Mouse (Mus musculus) skeletal muscle tissue, adult 2 months (tissue): ENCODE data around the gene Sema4d.

Experiments
- DNase-seq: peaks from one replicate; pipeline ENCODE4 v3.0.0-alpha.2; 2012; ENCODE audit warnings: low read depth, low spot score

The Sema4d gene

DNA sequence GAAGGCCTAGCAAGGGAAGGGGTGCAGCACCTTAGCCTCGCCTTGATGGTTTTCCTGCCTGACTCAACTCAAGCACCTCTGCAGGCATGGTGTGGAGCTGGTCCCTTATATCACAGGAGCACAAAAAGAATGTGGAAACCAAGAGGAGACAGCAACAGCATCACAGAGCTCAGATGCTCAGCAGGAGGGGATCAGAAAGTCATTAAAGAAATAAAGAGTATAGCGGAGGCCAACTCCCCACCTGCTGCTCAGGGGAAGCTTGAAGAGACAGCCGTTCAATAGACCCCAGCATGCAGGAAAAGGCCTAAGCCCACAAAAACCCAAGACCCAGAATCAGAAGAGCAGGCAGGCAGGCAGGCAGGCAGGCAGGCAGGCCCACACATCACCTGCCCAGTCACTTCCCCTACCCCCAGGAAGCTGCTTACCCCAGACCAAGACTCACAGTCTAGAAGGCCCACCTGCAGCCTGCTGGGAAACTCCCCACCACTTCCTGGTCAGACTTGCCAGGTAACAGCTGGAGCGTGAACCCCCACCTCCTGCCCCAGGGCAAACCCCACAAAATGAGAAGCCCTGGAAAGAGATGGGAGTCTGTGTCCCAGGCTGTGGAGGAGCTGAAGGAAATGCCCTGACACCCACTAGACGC is 39.6 kb downstream of the Sema4d start:
- DNase-seq = no peak

DNA sequence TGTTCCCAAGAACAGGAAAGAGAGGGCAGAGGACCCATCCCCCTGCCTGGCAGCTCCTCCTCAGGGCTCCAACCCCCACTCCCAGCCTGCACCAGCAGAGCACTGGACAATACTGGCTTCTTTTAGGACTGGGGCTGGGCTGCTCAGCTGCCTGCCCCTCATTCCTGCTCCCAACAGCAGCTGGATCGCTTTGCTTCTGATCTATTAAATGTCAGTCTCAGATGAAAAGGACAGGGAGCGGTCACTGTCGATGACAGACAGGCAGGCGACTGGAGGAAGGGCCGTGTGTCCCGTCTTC is 40.4 kb downstream of the Sema4d start:
- DNase-seq = no peak

DNA sequence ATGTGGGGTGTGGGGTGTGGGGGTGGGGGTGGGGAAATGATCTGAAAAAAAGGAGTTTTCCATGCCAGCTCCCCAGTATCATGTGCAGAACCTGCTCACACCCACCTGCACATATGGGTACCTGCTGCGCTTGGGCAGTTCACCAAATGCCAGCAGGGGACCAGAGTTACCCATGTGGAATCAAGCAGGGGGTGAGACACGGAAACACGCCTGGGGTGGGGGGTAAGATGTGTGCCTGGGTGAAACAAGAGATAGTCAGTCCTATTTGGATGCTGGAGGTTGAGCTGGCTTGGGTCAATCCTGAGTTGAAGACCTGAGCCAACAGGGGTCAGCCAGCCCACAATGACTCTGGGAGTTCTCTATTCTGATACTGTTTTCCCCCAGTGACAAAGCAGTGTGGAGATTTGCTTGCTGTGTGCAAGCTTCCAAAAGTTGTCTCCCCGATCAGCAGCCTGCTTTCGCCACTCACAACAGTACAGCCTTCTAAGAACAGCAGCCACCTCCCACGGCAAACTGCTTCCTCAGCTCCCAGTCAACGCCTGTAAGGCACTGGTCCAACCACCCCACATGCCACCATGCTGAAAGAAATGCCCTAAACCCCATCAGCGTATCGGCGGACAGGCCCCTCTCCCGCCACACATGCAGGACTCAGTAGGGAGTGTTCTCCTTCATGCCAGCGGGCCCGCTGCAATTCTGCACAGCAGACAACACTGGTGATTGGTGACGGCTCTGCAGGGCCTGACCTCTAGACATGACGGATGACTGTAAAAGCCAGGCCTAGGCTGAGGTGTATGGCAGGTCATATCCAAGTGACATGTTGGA is 41.0 kb downstream of the Sema4d start:
- DNase-seq = no peak

DNA sequence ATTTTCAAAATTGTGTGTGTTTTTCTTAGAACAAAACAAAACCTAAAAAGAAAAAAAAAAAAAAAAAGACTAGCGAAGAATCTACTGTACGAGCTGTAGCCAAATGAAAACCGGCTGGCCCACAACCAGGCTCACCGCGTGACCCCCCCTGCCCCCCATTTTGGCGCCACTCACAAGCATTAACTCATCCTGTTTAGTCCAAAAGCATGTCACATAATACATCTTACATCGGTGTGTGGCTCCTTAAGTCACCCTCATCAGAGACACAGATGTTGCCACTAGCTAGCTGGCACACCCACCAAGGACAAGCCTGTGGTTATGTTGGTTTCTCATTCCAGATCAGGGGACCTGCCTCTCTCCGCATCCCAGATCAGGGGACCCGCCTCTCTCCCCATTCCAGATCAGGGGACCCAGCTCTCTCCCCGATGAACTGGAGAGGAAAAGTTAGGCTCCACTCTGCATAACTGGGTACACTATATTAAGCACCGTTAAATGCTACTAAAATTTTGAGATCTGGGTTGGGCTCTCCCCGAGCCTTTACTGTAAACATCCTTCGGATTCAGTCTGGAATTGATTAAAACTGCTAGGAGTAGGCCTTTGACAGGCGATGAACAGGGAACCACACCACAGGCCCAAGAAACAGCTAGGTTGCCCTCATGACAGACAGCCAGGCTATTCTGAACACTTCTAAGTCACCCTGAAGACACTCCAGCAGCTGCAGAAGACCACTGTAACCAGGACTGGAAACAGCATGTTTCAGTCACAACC is 43.8 kb downstream of the Sema4d start:
- no peak for DNase-seq

DNA sequence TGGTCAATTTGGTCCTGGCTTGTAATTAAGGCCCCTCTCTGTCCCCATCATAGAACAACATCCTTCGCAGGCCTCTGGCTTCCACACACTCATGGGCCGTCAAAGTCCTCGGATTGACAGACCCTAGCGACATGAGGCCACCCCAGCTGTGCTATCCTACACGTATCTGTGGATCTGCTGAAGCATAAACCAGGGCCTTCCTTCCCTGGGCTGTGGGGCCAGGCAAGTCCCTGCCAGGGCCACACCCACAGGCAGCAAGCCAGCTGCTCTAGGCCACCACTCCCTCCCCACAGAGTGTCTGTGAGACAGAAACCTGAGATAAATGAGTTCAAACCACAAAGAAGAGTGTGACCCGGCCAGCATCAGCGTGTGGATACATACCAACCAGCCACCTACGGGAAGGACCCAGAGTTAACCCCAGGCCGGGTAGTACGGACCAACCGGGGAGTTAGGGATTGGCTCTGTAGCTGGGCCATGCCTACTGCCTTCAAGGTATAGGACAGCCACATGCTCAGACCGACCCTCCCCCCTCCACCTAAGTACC is 45.5 kb downstream of the Sema4d start:
- peak; percentile 54 for DNase-seq

DNA sequence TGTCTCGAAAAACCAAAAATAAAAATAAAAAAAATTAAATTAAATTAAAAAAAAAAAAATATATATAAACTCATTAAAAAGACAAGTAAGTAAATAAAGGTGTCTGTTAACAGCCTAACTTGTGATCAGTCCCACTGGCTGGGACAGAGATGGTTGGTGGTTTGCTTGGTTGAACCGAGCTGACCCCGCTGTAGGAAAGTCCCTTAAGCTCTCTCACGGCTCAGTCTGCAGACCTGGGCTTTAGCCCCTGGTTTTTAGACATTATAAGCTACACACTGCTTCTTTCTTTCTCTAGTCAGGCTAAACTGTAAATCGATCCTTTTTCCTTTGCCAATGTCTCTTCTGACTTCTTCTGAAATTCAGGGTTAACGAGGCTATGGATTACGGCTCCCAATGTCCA is 46.5 kb downstream of the Sema4d start:
- DNase-seq = no peak

DNA sequence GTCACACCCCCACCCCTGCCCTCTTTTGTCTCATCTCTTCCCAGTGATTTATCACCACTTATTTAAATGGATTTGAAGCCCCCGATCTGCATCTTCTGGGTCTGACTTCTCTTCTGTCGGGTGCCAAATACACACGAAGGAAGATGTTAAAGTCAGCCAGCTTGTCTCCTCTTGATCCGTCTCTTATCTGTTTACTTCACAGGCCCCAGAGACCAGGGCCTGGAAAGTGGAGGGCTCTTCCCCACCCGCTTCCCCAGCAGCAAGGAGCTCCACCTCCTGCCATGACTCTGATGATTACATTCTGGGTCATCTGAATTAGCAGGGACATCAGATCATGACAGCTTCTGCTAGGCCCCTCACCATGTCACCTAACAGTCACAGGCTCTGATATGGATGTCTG is 47.7 kb downstream of the Sema4d start:
- DNase-seq = no peak

DNA sequence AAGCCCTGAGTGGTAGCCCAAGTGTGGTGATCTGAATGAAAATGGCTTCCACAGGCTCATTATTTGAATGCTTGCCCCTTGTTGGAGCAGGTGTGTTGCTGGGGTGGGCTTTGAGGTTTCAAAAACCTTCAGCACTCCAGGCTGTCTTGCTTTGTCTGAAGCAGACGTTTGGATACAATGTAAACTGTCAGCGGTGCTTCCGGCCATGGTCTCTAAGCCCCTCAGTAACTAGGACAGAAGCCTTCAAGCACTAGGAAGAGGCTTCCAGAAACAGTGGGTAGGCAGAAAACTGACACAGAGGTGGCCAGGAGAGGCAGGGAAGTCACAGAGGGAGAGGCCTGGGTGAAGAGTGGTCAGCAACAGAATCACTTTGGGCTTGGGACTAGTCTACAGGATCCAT is 49.7 kb downstream of the Sema4d start:
- DNase-seq = no peak

DNA sequence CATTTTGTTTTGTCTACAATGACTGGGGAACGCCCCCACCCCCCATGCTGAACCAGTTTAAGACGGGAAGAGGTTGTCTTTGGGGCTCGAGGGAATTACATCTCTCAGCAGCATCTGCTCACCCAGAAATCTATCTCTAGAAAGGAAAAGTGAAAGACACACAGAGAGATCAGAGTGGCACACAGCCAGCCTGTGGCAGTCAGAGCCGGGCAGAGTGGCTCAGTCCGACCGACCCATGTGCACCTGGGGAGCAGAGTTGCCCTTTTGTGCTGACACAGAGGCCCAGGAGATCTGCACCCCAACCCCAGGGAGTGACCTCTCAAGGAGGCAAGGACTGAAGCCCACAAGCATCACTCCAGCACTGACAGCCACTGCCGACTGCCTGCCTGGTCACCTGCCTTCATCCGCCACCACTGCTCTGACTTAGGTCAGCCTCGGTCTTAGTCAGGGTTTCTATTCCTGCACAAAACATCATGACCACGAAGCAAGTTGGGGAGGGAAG is 50.9 kb downstream of the Sema4d start:
- no peak for DNase-seq

DNA sequence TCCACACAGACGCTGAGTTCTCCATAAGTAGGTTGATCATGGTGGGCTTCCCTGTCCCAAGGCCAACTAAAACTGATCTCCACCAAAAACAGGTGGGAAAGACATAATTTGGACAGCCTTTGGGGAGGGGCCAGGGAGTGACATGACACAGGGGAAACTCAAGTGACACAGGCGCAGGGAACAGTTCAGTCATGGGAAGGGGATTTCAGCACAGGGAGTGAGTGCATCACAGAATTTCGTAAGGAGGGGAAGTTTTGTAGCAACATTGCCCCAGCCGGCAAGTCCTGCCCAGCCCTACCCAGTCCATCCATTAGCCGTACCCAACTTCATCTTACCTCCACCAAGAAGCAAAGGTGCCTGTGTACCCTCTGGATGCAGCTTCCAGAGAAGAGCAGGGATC is 52.8 kb downstream of the Sema4d start:
- no peak for DNase-seq

DNA sequence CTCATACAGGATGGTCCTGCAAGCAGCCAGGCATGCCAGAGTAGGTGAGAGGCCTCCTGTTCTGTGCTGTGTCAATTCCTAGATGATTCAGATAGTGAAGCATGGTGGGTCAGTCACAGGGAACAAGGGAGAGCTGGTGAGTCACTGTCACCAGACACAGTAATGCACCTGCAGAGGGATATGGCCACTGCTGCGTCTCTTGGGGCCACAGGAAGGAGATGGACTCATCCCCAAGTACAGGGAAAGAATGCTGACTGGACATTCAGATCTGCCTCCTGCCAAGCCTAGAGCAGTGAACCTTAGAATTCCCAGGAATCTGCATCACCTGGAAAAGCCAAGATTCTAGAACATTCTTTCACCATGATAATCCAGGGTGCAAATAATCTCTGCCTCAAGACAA is 53.8 kb downstream of the Sema4d start:
- no peak for DNase-seq

DNA sequence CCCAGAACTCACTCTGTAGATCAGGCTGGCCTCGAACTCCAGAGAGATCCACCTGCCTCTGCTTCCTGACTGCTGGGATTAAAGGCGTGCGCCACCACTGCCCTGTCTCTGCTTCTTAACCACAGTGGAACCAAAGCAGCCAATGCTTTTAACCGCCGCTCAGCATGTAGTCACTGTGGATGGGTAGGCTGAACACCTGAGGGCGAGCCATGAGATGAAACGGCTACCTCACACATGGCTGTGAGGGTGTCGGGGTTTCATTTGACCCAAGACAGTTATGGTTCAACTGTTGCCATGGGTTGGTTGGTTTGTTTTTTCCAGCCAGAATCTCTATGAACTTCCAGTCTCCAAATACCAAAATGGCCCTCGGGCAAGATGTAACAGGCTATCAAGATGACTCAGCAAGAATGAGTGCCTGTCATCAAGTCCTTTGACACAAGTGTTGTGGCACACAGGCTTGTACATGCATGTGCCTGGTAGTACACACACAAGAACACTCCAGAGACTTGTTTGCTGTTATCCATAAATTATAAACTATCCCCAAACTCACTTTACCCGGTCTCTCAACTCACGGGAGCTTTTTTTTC is 54.9 kb downstream of the Sema4d start:
- no peak for DNase-seq

DNA sequence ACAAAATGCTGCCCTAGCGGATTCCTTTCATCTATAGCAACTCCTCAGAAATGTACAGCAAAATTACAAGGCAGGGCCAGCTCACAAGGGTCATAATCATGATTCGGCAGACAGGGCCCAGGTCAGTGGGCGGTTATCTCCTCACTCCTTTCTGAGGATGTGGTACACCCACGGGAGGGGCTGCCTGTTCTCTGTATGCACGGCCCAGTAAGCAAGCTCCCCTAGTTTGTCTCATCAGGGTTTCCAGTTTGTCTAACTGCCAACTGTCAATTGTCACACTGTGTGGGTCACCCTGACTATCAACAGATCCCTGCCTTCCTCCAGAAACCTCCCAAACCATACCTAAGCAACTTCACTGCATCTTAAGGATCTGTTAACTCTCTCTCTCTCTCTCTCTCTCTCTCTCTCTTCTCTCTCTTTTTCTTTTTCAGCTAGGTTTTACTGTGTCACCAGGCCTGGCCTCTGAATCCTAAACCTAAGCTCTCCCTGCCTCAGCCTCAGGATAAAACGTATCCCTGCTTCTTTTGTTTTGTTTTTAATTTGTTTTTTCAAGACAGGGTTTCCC is 55.5 kb downstream of the Sema4d start:
- no peak for DNase-seq

DNA sequence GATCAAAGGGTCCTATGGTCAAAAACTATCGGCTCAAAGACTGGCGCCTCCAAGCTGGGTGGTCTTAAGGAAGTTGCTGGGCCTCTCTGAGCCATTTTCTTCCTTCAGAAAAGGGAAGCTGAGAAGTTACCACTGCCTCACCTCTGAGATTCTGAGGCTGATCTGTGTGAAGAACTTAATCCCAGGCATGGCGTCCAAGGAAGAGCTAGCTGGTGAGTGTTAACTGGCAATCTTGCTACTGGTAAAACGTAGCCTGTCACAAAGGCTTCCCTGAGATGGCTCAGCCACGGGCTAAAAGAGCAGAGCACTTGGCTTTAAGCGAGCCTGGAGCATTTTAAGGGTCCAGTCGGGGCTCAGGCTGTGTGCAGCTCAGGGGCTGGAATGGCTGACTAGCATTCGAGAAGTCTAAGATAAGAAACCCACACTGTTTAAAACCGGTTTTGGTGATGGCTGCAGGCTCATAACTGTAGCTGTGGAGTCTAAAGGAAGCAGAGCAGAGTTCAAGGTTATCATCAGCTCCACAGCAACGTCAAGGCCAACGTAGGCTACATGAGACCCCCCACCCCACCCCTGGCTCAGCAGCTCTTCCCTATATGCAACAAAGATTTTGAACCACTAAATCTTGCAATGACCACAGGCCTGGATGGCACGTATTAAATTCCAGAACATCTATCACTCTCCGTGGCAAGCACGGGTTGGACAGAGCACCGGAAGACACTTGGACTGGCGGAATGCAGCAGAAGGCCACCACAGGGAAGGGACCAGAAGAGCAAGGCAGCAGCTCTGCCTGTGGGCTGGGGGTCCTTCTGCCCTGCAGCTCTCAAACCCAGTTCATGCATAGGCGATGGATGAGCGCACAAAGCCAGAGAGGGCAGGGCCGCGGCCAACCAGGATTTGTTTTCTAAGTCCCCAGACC is 56.3 kb downstream of the Sema4d start:
- DNase-seq = no peak

DNA sequence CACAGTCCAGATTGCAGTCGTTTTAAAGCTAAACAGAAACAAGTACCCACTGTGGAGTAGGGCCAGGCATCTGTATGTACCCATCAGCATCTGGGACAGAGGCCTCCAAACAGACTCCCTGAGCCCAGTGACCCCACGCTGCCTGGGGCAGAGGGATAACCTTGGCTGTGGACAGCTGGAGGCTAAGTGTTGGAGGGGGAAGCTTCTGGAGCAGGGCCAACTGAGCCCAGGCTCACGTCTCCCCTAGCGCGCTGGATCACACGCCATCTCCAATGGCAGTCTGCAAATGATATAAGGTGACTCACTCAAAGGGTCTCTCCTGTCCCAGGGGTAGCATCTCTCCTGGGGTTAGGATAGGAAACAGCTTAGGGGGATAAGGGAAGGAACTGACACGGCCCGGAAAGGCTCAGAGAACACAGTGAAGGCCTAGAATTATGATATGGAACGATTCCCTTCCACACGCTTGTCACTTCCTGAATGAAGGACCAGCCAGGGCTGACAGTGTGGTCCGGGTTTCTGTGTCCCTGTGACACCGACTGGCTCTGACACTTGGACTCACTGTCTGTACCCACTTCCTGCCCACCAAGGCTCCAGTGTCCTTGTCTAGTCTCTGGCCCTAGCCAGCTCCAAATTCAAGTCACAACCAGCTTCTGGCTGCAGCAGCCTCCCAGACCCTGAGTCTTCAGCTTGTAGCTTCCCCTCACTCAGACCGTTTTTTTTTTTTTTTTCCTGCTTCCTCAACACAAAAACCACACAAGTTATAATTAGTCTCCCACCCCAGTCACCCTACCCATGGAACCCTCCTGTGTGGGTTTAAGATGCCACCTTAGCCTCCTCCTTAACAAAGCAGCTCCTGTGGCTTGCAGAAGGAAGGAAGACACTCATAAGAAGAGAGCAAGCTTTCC is 57.3 kb downstream of the Sema4d start:
- DNase-seq = no peak

DNA sequence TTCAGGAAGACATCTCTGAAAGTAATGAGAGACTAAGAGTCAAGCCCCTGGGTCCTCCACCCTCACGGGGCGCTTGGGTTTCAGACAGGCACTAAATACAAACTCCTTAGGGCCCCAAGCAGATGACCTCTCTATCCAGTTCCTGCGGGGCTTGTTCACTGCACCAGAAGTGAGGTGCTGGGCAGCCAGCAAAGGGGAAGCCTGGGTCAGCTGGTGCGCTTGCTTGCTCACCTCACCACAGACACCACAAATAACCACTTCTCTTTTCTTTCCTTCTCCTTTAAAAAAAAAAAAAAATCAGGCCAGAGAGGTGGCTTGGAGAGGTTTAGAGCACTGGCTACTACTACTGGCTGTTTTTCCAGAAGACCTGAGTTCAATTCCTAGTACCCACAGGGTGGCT is 59.0 kb downstream of the Sema4d start:
- no peak for DNase-seq

DNA sequence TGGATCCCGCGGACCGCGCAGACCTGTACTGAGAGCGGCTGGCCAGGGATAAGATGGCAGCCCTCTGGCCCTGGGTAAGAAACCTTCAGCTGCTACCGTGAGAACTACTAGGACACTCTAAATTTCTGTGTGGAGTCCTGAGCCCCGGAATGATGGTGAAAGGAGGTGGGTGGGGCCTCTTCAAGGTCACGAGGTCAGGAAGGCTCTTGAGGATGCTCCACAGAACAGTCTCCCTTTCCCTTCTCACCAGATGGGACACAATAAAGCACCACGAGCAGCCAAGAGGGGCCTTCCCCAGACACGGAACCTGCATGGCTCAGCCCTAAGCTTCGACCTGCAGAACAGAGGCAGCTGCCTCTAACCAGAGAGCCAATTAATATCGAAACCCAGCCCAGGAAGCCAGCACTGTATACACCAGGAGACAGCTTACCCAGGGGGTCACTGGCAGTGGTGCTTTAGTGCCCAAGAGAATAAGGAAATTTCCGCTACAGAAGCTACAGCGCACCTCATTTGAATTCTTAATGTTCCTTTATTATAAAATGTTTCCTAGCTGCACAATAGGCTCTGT is 61.4 kb downstream of the Sema4d start:
- no peak for DNase-seq

DNA sequence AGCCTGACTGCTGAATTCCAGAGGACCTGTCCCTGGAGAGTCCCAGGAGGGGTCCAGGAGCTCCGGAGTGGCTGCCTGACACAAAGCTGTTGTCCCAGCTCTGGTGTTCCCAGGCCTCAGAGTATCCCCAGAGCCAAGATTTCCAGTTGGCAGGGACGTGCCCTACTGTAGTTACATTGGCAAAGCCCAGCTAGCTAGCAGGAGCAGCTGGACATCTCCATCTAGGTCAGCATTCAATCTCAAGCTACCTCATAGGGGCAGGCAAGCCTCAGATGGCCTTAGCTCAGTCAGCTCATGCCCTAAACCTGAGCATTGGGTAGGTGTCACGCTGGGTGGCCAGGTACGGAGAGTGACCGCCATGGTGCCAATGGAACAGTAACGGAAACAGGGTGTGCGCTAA is 62.1 kb downstream of the Sema4d start:
- peak; percentile 82 for DNase-seq

DNA sequence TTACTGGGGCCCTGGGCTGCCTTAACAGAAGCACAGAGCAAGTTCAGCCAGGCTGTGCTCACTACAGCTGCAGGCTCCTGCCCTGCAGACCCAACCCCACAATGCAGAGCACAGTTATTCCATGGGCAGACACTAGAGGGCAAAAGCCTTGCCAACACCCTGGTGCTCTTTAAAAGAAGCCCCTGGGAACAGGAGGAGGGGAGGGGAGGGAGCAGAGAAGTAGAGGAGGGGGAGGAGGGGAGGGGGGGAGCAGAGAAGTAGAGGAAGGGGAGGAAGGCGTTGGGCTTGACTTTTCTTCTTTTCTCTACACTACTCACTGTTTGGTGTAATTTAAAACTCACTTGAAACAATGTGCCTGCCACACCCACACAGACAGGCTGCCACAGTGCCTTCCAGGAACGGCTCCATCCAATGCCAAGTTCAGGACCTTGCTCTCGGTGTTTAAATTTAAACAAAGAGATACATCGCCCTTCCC is 63.6 kb downstream of the Sema4d start:
- DNase-seq = no peak
